Mouse (Mus musculus) midbrain, embryonic 11.5 days (tissue): ENCODE measurements at regions not wholly inside any gene's neighbourhood (a gene's known extent, or its start where the extent isn't known, plus 50 kb on each side); places are given as distances from the start of the nearest gene placed in this dataset.

Experiments
- ATAC-seq: fragments of 200-750 bp; cut with Nextera tagmentation; 2 replicates; pipeline ENCODE4 v1.8.0; 2017; ENCODE audit warnings: moderate TSS enrichment, moderate library complexity; ENCODE audit not compliant: low FRiP score
- DNase-seq: peaks from one replicate; pipeline ENCODE4 v3.0.0; 2015; ENCODE audit warnings: low spot score; ENCODE audit errors: missing footprints
- H3K27ac ChIP-seq: fragments of 300-500 bp; sonication (generic); 2 replicates; pipeline ENCODE4 v1.5.1; 2014; ENCODE audit warnings: low read depth, low read length
- H3K27me3 ChIP-seq: fragments of 300-500 bp; sonication (generic); 2 replicates; pipeline ENCODE4 v1.6.1; 2014; ENCODE audit warnings: mild to moderate bottlenecking, low read length, moderate library complexity, mixed read lengths; ENCODE audit not compliant: control insufficient read depth, insufficient read depth
- H3K36me3 ChIP-seq: fragments of 300-500 bp; sonication (generic); 2 replicates; pipeline ENCODE4 v1.6.1; 2014; ENCODE audit warnings: mild to moderate bottlenecking, low read length, moderate library complexity, mixed read lengths; ENCODE audit not compliant: control insufficient read depth, insufficient read depth
- H3K4me1 ChIP-seq: fragments of 300-500 bp; sonication (generic); 2 replicates; pipeline ENCODE4 v1.6.1; 2014; ENCODE audit warnings: low read length; ENCODE audit not compliant: control insufficient read depth, insufficient read depth
- H3K4me2 ChIP-seq: fragments of 300-500 bp; sonication (generic); 2 replicates; pipeline ENCODE4 v1.6.1; 2014; ENCODE audit warnings: mild to moderate bottlenecking, moderate library complexity
- H3K4me3 ChIP-seq: fragments of 300-500 bp; sonication (generic); 2 replicates; pipeline ENCODE4 v1.5.1; 2014; ENCODE audit warnings: low read depth, low read length
- H3K9ac ChIP-seq: fragments of 300-500 bp; sonication (generic); 2 replicates; pipeline ENCODE4 v1.6.1; 2014; ENCODE audit warnings: low read length
- H3K9me3 ChIP-seq: fragments of 300-500 bp; sonication (generic); 2 replicates; pipeline ENCODE4 v1.6.1; 2016; ENCODE audit warnings: low read length; ENCODE audit not compliant: control insufficient read depth
- WGBS: fragments of 180-500 bp; shearing (Covaris S2); extraction: QIAGEN DNeasy Blood & Tissue Kit; methylation state at CpG from one replicate; pipeline ENCODE4 v1.1.7; 2014; 5-methylcytosine and 5-hydroxymethylcytosine counted together

GRCm38 (mm10) chr11:84659370-84659937 is 134.1 kb upstream of the Lhx1 start:
- Histone ChIP-seq H3K4me1 (peaks cover 7% of the 10 kb centered on the region), H3K36me3 (no peaks in the 10 kb centered on the region), H3K9ac (no peak overlapping the region), H3K4me2 (no peak overlapping the region), H3K9me3 (no peaks in the 10 kb centered on the region), H3K27me3 (0 out of 2 replicates have a peak, but pooled peaks cover 2% of the 10 kb centered on the region), H3K4me3 (no peak overlapping the region), H3K27ac (no peak overlapping the region)
- WGBS, result 82% methylated on average over 7 of the region's 7 CpGs
- DNase-seq (peak; percentile 35), ATAC-seq (no peak)

- 28% methylated on average over 8 of the region's 8 CpGs for WGBS
- DNase-seq, result no peak
- no peaks in the 10 kb centered on the region for H3K27me3 ChIP-seq
Observed at GRCm38 (mm10) chr11:84653481-84653880, 128.1 kb upstream of the Lhx1 start.

GRCm38 (mm10) chr11:84648899-84649298 is 123.6 kb upstream of the Lhx1 start:
- Histone ChIP-seq H3K27me3 (peaks cover 11% of the 10 kb centered on the region), H3K27ac (no peak overlapping the region), H3K4me1 (peaks cover 3% of the 10 kb centered on the region), H3K4me3 (no peak overlapping the region), H3K36me3 (no peaks in the 10 kb centered on the region), H3K9me3 (no peaks in the 10 kb centered on the region; the same call in 1 of the 2 replicates), H3K4me2 (no peak overlapping the region), H3K9ac (no peak overlapping the region)
- no peak for ATAC-seq
- WGBS, result 95% methylated on average over 5 of the region's 5 CpGs
- DNase-seq, result no peak

More at GRCm38 (mm10) chr11:84653481-84653880, 128.1 kb upstream of the Lhx1 start:
- H3K4me2 ChIP-seq, result no peak overlapping the region
- H3K36me3 ChIP-seq, result no peaks in the 10 kb centered on the region
- H3K9me3 ChIP-seq, result no peaks in the 10 kb centered on the region
- H3K4me3 ChIP-seq, result no peak overlapping the region
- H3K27ac ChIP-seq, result no peak overlapping the region
- ATAC-seq, result no peak
- no peak overlapping the region for H3K9ac ChIP-seq
- H3K4me1 ChIP-seq, result peaks cover 3% of the 10 kb centered on the region

GRCm38 (mm10) chr11:84647104-84647503 is 121.8 kb upstream of the Lhx1 start:
- H3K4me1 ChIP-seq, result peaks cover 2% of the 10 kb centered on the region; the same call in 1 of the 2 replicates
- no peak overlapping the region for H3K27ac ChIP-seq
- H3K36me3 ChIP-seq, result no peaks in the 10 kb centered on the region
- no peaks in the 10 kb centered on the region; the same call in 1 of the 2 replicates for H3K9me3 ChIP-seq
- 88% methylated on average over 5 of the region's 5 CpGs for WGBS
- peaks cover 13% of the 10 kb centered on the region for H3K27me3 ChIP-seq
- no peak overlapping the region for H3K4me2 ChIP-seq
- ATAC-seq, result no peak
- DNase-seq, result peak; percentile 64
- no peak overlapping the region for H3K9ac ChIP-seq
- no peak overlapping the region for H3K4me3 ChIP-seq

- H3K4me2 ChIP-seq, result peak overlapping the region; percentile 70; the same call in 1 of the 2 replicates
- 33% methylated on average over 5 of the region's 5 CpGs for WGBS
- DNase-seq (peak; percentile 86), ATAC-seq (no peak)
- H3K36me3 ChIP-seq, result no peaks in the 10 kb centered on the region
- H3K4me1 ChIP-seq, result peaks cover 5% of the 10 kb centered on the region; the same call in 1 of the 2 replicates
- no peak overlapping the region for H3K4me3 ChIP-seq
- H3K9me3 ChIP-seq, result no peaks in the 10 kb centered on the region; the same call in 1 of the 2 replicates
- peaks cover 25% of the 10 kb centered on the region for H3K27me3 ChIP-seq
- H3K27ac ChIP-seq, result no peak overlapping the region
- no peak overlapping the region; the same call in 1 of the 2 replicates for H3K9ac ChIP-seq
Observed at GRCm38 (mm10) chr11:84643107-84643372, 117.7 kb upstream of the Lhx1 start.

- H3K27me3 ChIP-seq, result peaks cover 27% of the 10 kb centered on the region
- WGBS, result 3% methylated on average over 59 of the region's 67 CpGs
Observed at GRCm38 (mm10) chr11:84642300-84643106, 117.2 kb upstream of the Lhx1 start.

GRCm38 (mm10) chr11:84641601-84642000 is 116.3 kb upstream of the Lhx1 start:
- H3K4me2 ChIP-seq, result peak overlapping the region; percentile 70; the same call in 1 of the 2 replicates
- H3K4me3 ChIP-seq, result no peak overlapping the region
- no peak overlapping the region for H3K27ac ChIP-seq
- no peaks in the 10 kb centered on the region for H3K36me3 ChIP-seq
- H3K4me1 ChIP-seq, result peaks cover 5% of the 10 kb centered on the region; the same call in 1 of the 2 replicates
- no peak overlapping the region for H3K9ac ChIP-seq
- no peaks in the 10 kb centered on the region for H3K9me3 ChIP-seq
- ATAC-seq (no peak), DNase-seq (no peak)
- whole genome bisulfite sequencing, result 19% methylated on average over 5 of the region's 5 CpGs
- peaks cover 27% of the 10 kb centered on the region for H3K27me3 ChIP-seq

More at GRCm38 (mm10) chr11:84642300-84643106, 117.2 kb upstream of the Lhx1 start:
- Histone ChIP-seq H3K9me3 (no peaks in the 10 kb centered on the region; the same call in 1 of the 2 replicates), H3K27ac (0 out of 2 replicates have a peak overlapping the region, but pooled peaks have one; percentile 25), H3K4me1 (peaks cover 5% of the 10 kb centered on the region; the same call in 1 of the 2 replicates), H3K36me3 (no peaks in the 10 kb centered on the region), H3K9ac (peak overlapping the region; percentile 73), H3K4me2 (peak overlapping the region; percentile 70), H3K4me3 (peak overlapping the region; percentile 39)
- DNase-seq (peak; percentile 97), ATAC-seq (peak; percentile 74)

GRCm38 (mm10) chr11:84638353-84638752 is 113.0 kb upstream of the Lhx1 start:
- H3K27ac ChIP-seq, result no peak overlapping the region
- 18% methylated on average over 9 of the region's 9 CpGs for WGBS

GRCm38 (mm10) chr11:84637268-84637667 is 111.9 kb upstream of the Lhx1 start:
- Histone ChIP-seq H3K27ac (no peak overlapping the region), H3K9me3 (no peaks in the 10 kb centered on the region), H3K36me3 (no peaks in the 10 kb centered on the region), H3K9ac (no peak overlapping the region), H3K4me3 (no peak overlapping the region), H3K4me1 (peaks cover 3% of the 10 kb centered on the region; the same call in 1 of the 2 replicates), H3K4me2 (no peak overlapping the region), H3K27me3 (peaks cover 15% of the 10 kb centered on the region; the same call in 1 of the 2 replicates)
- WGBS, result 24% methylated on average over 8 of the region's 8 CpGs
- DNase-seq (no peak), ATAC-seq (peak; percentile 67)

More at GRCm38 (mm10) chr11:84638353-84638752, 113.0 kb upstream of the Lhx1 start:
- H3K36me3 ChIP-seq, result no peaks in the 10 kb centered on the region
- DNase-seq, result no peak
- H3K9me3 ChIP-seq, result no peaks in the 10 kb centered on the region
- no peak overlapping the region for H3K9ac ChIP-seq
- H3K4me1 ChIP-seq, result peaks cover 5% of the 10 kb centered on the region; the same call in 1 of the 2 replicates
- H3K4me3 ChIP-seq, result no peak overlapping the region
- H3K27me3 ChIP-seq, result peaks cover 16% of the 10 kb centered on the region; the same call in 1 of the 2 replicates
- ATAC-seq, result no peak
- H3K4me2 ChIP-seq, result no peak overlapping the region
